Mouse (Mus musculus): ENCODE measurements around the gene Gnaq.
"Not testable (repeated sequence)": the region's sequence is repeated elsewhere in the genome, so short reads cannot be mapped to it uniquely, and the experiment has no call there.

Gene Gnaq

DNA sequence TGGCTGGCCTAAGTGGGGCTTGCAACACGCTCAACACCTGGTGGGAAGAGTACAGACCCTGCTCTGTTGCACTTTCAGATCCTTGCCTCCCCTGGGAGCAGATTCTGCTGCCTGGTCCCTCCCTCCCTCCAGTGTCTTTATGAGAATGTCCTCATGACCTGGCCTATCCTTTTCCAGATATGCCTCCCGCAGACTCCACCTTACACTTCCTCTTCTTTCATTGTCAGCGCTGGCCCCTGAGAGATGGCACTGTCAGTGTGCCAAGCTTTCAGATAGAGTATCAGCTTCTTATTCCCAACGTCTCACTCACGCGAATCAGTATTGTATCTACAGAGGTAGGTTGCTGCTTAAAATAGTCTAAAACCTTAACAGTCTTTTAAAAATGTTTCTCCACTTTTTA lies 129.0 kb downstream of the Gnaq start:
- DNase-seq = no peak

DNA sequence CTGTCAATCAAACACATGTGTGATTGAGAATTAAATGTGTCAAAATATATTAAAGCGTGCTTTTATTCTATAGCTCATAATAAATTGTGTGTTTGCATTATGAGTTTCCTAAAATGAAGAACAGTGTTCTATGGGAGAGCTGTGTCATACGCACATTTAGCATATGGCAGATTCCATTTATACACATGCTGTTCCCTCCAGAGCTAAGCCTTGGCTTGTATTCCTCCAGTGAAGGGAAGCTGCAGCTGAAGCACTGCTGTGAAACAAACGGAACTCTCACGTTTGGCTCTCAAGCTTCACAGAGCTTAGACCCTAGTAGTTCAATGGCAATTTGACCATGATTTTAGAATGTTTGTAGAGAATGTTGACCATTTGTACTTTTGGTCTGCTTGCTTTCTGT lies 129.7 kb downstream of the Gnaq start:
- DNase-seq = no peak

DNA sequence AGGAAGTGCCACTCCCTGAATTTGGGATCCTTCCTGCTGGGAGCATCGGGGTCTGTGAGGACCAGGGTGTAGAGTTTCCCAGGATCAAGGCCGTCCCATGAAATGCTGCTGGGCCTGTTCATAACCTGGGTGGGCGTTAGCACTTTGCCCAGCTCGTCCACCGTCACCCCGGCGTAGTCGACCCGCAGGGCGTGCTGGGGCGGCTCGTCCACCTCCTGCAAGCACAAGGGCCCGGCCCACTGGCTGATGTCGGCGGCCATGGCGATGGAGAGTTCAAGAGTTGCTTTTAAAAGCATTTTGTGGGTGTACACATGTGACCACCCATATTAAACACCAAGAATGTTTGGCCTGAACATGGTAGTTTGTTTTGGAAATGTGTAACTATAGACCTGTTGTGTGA lies 134.7 kb downstream of the Gnaq start:
- not testable (repeated sequence) for DNase-seq

DNA sequence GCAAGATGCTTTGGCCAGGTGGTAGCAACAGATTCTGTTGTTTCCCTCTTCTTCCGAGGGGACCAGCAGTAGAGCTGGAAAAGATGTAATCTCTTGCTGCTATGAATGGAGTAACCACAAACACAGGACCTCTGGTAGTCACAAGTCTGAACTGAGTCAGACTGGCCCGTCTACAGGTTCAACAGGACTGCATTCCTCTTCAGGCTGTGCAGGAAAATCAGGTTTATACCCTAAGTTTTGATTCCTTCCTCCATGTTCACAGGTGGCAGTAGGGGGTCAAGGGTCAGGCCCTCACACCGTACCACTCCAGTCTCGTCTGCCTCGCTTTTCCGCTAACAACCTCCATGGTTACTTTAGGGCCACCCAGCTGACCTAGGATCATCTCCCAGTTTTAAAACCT lies 137.6 kb downstream of the Gnaq start:
- DNase-seq = no peak

DNA sequence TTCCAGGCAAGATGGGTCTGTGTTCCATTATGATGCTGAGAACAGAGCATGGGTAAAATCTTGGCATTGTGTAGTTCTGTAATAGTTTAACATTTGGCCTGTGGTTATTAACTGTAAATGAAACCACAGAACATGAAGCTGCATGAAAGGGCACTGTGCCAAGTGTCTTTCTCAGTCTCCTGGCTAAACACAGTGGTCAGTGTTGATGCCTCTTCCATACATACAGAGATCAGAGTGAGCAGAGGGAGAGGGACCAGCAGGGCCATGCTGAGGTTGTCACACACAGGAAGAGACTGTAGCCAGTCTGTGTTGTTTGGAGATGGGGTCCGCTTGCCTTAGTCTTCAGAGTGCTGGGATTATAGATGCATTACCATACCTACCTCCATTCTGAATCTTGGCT lies 138.4 kb downstream of the Gnaq start:
- no peak for DNase-seq

- no peak for DNase-seq
These were observed 140.4 kb downstream of the Gnaq start for GRCm38 (mm10) chr19:16273021-16273420.

DNA sequence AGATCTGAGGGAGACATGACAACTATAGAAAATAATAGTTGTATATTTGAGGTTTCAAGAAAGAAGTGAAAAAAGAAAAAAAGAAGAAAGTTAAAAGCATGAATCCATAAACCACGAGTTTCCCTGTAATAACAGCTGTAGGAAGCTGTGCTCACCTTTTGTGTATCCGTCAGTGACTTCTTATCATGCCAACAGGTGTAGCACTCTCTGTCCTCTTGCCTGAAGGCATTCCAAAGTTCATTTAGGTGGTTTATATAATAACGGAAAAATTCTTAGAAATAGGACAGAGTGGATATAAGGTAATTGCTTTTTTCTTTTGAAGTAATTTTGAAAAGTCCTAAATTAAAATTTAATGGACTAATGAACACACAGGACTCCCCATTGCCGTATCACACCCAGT lies 147.6 kb downstream of the Gnaq start:
- DNase-seq = no peak

DNA sequence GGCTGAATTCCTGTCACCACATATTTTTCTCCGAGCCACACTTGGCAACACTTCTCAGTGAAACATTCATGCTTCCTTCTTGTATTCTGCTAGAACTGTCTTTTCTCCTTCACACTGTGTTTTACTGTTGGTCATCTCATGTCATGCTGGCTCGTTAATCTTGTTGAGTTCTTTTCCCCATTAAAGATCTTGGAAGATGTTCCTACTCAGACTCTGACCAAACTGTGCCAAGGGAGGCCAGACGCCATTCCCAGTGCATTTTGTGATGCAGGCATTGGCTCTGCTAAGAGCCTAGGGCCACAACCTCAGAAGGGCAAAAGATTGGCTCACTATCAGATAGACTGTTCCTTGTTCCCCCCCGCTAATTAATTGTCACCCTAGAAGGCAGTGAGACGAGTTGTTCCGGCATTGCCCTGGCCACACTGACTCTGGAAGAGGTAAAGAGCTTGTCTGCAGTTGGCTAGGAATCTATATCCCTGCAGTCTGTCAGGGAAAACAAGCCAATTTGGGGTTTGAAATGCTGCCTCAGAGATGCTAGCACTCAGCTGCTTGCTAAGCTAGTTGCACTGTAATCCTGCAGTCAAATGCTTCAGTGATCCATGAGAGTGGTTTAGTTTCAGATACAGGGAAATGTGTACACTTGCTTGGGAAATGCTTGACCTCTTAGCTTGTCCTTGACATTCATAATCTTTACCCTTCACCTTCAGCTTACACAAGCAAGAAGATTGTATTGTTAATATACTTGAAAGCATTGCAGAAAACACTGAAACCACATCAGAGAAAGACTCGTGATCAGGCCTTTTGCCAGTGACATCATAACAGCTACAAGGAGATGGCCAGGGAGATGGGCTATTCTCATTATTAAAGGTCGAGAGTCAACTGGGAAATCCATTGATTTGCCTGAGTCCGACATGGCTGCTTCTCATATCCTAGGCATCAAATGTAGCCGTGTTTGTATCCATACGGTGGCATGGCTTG lies 152.7 kb downstream of the Gnaq start:
- no peak for DNase-seq

GRCm38 (mm10) chr19:16286451-16287175 lies 154.0 kb downstream of the Gnaq start:
- no peak for DNase-seq

DNA sequence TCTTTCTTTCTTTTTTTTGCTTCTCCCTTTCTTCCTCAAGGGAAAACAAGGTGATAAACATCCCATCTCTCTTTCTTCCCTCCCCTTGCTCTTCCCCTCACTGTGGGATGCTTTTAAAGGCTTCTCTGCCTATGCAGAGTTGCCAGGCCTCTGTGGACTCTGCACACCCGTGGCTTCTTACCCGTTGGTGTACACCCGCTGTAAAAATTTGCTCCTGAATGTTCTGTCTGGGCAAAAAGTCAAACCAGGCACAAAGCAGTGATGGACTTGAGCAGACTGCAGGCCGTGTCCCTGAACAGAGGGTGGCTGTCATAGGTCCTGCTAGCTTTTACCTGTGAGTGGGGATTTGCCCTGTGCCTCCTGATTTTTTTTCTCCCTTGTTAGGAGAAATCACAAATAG lies 154.7 kb downstream of the Gnaq start:
- DNase-seq = no peak

DNA sequence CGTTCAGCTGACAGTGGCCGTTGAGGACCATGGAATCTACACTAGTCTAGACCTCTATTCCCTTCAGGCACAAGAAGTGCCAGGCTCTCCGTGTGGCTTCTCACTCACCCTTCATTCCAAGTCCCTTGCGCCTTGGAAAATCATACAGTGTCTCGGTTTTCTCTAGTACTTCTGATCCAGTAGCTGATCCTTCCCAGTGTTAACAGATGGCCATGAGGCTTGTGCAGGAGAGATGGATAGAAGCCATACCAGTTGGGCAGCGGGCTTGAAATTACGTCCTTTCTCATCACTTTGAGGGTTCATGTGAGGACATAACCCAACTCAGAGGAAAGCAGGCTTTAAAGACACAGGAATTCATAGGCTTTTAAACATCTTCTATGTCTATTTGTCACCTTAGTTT lies 155.3 kb downstream of the Gnaq start:
- no peak for DNase-seq

- no peak for DNase-seq
These were observed 158.5 kb downstream of the Gnaq start for GRCm38 (mm10) chr19:16291088-16291487.

DNA sequence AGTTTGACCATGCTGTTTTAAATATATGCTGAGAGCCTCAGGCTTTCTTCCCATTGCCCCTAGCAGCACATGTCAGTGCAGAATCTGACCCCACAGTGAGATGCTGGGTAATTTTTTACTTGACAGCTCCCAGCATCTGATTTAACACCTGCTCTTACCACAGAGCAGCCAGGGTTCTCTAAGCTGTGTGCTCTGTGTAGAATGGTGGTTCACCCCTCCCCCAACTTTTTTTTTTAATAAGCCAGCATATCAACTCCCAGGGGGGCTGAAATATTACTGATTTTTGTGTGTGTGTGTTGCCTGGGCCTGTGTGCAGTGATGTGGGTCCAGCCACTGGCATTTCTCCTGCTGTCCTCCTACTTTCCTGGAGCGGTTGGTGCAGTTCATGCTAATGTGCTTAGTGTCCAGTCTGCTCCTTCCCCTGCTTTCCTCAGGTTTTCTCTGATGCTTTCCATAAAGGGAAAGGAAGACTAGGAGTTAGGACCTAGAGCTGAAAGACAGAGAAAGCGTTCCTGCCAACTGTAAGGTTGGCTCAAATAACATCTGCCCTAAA lies 159.5 kb downstream of the Gnaq start:
- no peak for DNase-seq

DNA sequence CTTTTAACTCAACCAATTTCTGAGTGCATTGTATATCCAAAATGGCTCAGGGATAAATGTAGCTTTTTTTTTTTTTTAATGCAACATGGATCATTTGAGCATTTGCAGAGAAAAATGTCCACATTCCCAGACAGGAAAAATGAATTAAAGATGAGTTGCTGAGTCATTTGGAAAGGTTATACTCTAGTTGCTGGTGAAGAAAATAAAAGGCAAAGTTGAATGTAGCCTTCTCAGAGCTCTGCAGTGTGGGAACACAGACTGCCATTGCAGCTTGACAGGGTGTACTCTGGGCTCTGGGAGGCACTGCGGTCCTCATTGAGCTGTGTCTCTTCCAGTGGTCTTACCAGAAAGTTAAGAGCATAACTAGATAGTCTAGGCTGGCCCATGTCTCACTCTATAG lies 160.3 kb downstream of the Gnaq start:
- DNase-seq = no peak

- DNase-seq = no peak
These were observed 167.8 kb downstream of the Gnaq start for GRCm38 (mm10) chr19:16300413-16300812.

- no peak for DNase-seq
These were observed 168.7 kb downstream of the Gnaq start for GRCm38 (mm10) chr19:16301336-16301735.

DNA sequence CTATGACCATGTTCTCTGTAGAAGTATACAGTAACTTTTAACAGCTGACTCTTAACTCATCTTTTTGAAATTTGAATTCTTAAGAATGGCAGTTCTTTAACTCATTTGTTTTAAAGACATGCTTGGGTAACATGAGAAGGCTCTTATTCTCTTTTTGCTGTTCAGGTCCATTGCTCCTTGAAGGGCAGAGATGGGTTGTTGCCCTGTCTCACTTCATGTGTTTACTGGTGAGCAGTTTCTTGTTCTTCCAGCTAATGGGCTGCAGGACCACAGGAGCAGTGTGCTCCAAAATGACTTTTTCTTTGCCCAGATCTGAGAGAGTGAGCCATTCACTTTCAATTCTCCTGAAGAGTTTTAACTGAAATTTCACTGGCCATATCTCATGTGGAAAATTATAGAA lies 176.4 kb downstream of the Gnaq start:
- no peak for DNase-seq

DNA sequence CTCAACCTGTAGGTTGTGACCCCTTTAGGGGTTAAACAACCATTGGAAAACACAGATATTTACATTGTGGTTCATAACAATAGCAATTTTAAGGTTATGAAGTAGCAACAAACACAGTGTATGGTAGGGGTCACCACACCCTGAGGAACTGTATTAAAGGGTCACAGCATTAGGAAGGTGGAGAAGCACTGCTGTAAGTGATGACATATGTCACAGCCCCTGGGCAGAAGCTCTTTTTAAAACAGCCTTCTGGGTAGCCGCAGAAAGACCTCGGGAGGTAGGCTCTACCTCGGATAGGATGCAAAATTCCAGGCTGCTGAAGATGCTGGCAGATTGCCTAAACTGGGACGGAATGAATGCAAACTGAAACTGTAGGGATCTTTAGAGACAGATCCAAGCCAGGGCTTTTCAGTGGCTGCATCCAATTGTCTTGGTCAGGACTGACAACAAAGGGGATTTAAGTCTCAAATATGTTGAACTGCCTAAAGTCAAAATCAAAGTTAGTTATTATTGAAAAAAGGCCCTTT lies 181.7 kb downstream of the Gnaq start:
- DNase-seq = no peak

- no peak for DNase-seq
These were observed 182.9 kb downstream of the Gnaq start for GRCm38 (mm10) chr19:16315525-16315924.

GRCm38 (mm10) chr19:16318128-16318811 lies 185.6 kb downstream of the Gnaq start:
- no peak for DNase-seq

GRCm38 (mm10) chr19:16319986-16320385 lies 187.4 kb downstream of the Gnaq start:
- DNase-seq = no peak

DNA sequence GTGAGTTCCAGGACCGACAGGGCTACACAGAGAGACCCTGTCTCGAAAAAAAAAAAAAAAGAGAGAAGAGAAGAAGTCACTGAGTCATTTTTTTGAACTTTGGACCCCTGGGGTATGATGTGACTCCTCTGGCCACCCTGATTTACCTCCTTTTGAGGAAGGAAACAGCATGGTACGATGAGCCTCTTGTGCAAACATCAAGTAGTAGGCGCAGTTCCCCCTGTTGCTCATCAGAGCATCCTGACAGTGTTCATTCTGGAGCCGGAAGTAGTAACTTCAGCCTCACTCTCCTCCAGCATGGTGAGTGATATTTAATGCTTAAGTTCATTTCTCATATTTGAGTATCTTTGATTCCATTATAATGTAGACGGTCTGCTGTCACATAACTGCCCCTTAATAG lies 190.4 kb downstream of the Gnaq start:
- no peak for DNase-seq

GRCm38 (mm10) chr19:16324239-16324638 lies 191.6 kb downstream of the Gnaq start:
- no peak for DNase-seq

Measured in right cerebral cortex, postnatal 4 days (tissue).